Mouse (Mus musculus) NIH3T3 (cell line): ENCODE data around the gene Cotl1.
A peak's percentile ranks its signal among the peaks of the same experiment; 100 is the strongest.

Experiments used
- DNase-seq: peaks from one replicate; pipeline ENCODE4 v3.0.0-alpha.2; 2012; ENCODE audit warnings: low read depth

Cotl1 gene

GRCm38 (mm10) chr8:119817446-119817845 is 22.9 kb downstream of the Cotl1 start:
- DNase-seq: no peak

DNA sequence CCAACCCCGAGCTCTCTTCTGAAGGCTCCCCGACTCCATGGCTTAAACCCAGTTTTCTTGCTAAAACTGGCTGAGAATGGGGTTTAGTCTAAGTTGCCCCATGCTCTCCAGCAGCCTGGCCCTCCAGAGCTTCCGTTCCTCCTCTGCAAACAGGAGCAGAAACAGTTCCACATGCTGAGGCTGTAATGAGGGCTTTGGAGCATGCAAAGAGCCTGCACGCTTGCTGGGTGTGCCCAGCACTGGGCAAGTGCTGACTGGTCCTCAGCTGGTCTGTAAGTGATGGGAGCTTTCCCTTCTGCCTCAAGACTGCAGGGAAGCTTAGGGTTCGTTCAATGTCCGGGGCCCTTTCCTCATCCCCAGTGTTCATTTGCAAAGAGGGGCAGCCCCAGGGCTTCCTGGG is 24.1 kb downstream of the Cotl1 start:
- DNase-seq: no peak

DNA sequence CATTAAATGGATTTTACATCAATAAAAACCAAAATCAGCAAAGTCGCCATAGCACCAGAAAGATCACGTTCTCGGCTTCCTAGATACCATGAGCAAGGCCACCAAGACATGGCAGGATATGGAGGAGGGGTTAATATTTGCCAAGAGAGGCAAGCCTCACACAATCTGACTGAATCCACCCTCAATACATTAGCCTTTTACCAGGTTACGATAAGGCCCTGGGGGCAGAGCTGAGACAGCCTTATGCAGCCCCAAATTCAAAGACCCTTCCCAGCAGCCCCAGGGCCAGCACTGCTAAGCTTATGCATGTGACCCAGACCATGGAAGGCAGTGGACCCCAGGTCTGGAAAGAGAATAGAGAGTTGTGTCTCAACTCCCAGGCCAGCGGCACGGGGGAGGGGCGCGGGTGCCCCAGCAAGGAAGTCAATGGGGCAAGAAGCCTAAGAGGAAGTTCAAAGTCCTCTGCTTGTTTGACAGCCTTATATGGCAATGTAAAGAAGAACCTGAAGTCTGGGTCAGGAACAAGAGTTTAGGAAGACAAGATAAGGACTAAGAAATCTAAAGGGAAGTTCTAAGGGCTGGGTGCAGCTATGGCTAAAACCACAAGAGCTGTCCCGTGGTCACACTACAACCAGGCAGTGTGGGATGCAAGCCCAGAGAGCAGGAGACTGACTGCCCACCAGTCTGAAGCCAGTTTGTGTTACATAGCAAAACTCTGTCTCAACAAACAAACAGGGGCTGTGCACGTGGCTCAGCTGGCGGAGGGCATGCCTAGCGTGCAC is 27.5 kb downstream of the Cotl1 start:
- DNase-seq: no peak

GRCm38 (mm10) chr8:119811925-119812324 is 28.4 kb downstream of the Cotl1 start:
- no peak for DNase-seq

DNA sequence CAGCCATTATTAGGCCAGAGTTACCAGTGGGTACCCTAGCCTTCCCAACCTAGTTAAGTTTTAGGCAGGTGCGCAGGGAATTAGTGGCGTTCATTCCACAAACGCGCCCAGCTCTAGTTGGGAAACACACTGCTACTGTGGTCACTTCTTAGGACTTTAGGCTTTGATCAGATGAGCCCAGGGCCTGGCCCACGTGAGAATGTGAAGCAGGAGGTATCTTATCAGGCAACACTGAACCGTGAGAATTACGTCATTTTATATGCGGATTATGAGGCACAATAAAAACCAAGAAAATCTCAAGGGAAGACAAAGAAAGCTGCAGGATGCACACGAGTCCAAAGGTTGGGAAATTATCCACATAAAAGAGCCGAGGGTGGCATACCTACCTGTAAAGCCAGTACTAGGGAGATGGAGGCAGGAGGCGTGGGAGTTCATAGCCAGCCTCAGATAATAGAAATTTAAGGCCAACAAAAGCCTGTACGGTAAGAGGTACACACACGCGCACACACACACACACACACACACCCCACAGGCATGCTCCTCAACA is 29.3 kb downstream of the Cotl1 start:
- DNase-seq: no peak

GRCm38 (mm10) chr8:119810127-119810868 is 30.0 kb downstream of the Cotl1 start:
- no peak for DNase-seq

DNA sequence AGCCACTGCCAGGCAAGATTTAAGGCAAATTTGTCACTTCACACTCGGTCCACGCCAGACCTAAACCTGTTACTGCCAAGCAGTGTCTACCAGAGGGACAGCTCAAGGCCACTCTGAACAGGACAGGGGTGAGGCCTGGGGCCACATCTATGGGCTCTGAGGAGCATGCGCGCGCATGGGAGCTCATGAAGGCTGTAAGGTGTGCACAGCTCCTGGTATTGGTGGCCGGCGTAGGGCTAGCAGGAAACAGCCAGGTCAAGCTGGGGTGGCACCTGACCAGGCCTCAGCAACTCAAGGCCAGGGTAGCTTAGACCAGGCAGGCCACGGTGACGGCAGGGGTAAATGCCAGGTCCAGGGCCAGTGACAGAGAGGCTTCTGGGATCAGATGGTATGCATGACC is 30.7 kb downstream of the Cotl1 start:
- DNase-seq: no peak

- no peak for DNase-seq
These were observed 32.7 kb downstream of the Cotl1 start for GRCm38 (mm10) chr8:119807687-119808086.

DNA sequence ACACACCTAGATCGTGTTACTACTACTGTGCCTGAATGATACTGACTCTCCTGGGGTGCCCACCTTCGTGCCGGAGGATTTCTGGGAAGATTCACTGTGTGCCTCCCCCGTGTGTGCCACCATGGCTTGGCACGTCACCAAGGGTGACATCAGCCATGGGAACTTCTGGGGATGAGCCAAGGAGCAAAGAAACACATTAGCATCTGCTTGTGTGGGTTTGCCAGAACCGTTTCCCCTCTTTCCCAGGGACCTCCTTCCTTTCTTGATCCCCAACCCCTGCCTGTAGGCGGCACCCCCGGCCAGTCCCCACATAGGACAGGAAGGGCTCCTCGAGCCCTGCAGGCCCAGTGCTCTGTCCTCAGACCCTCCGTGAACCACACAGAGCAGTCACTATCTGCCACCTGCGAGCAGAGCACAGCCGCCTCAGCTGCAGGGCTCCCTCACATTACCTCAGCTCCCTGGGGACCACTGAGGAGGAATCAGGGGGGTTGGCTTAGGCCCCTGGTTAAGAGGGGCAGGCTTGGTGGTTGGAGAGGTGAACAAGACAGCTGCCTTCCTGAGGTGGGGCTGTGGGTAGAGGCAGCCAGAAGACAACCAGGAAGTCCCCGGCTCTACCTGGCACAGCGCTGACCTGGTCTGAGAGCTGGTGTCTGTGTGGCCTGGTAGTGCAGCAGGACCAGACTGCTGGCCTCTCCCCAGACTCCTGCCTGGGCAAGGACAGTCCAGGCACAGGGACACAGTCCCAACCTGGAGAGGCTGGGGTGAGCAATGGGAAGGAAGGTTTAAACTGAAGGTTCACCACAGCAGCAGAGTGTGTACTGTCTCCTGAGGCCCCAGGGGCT is 33.7 kb downstream of the Cotl1 start:
- peak; percentile 49 for DNase-seq

DNA sequence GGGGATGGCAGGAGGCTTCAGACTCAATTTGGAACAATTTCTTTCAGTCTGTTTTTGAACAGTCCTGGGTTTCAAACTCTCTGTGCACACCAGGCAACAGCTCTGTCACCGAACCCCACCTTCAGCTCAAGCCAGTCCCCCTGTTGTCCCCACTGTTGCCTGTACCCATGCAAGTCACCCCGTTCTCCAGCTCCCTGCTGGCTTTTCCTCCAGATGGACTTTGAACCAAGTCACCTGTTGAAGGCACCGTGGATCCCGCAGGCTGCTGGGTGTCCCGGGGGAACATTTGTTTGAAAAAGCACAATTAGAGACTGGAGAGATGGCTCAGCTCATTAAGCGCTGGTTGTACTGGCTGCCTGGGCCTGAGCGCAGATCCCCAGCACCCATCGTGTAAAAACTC is 35.1 kb downstream of the Cotl1 start:
- no peak for DNase-seq

DNA sequence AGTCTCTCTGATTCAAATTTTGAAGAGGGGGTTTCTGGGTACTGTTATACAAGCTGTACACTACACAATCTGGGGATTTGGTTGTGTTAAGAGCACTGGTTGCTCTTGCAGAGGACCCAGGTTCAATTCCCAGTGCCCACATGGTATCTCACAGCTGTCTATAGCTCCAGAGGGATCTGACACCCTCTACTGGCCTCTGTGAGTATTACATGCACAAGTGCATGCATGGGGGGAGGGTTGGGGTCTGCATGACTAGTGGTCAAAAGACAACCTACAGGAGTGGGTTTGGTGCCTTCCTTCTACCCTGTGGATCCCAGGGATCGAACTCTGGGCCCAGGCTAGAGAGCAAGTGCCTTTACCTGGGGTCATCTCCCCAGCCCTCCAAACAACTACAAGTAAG is 37.8 kb downstream of the Cotl1 start:
- no peak for DNase-seq

DNA sequence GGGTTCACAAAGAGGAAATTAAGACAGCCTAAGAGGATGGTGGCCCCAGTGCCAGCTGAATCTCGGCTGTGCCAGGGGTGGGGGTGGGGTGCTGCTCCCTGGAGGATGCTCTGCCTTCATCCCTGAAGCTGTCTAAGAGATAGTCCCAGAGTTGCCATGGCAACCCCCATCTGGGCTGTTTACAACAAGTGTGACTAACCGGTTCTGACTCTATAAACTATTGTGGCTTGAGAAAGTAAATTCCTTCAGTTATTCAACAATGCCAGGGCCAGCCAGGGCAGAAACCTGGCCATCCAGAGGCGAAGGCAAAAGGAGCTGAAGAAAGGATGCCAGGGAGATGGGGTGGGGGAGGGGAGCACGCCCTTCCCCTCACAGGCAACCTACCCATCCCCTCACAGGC is 39.2 kb downstream of the Cotl1 start:
- DNase-seq: peak; percentile 81

DNA sequence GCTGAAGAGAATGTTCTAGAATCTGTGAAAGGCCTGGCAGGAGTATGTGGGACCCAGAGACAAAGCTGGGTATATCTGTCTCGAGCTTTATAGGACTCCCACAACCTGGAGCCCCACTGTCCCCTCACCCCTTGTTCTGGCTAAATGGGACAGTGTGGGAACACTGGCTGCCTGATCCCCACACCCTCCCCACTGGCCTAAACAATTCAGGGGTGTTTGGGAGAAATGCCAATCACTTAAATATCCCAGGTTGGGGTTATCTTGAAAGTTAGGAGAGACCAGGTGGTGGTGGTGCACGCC is 41.4 kb downstream of the Cotl1 start:
- DNase-seq: no peak

- DNase-seq: peak; percentile 84
These were observed 42.0 kb downstream of the Cotl1 start for GRCm38 (mm10) chr8:119798170-119798964.

DNA sequence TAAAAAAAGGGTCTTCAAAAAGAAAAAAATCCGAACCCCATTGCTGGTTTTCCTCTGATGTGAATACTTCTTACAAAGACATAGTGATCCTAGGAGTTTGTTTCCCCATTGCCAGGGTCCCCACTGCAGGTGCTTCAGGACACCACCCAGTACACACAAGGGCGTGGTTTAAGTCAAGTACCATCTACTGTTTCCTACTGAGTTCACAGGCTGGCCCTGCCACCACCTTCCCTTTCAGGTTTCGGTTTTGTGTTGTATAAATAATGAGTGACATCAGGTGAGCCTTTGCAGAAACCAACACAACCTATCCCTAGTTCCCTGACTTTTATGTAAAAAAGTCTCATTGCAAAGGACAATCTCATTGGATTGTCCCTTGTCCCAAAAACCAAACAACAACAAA is 44.7 kb downstream of the Cotl1 start:
- DNase-seq: no peak

DNA sequence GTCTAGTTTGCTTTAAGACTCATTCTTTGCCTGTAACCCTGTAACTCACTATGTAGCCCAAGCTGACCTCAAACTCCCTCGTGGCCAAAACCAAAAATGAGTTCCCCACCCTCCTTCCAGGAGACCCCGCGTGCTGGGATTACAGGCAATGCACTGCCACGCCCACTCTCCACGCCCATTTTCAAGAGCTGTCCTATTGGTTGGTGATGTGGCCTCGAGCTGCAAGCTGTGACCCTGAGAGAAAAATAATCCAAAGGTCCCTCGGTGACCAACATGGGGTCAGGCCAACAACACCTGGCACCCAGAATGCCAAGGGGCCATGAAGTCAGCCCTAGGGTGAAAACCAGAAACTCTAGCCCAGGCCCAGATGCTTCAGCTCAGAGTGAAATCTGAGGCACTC is 45.7 kb downstream of the Cotl1 start:
- DNase-seq: no peak

DNA sequence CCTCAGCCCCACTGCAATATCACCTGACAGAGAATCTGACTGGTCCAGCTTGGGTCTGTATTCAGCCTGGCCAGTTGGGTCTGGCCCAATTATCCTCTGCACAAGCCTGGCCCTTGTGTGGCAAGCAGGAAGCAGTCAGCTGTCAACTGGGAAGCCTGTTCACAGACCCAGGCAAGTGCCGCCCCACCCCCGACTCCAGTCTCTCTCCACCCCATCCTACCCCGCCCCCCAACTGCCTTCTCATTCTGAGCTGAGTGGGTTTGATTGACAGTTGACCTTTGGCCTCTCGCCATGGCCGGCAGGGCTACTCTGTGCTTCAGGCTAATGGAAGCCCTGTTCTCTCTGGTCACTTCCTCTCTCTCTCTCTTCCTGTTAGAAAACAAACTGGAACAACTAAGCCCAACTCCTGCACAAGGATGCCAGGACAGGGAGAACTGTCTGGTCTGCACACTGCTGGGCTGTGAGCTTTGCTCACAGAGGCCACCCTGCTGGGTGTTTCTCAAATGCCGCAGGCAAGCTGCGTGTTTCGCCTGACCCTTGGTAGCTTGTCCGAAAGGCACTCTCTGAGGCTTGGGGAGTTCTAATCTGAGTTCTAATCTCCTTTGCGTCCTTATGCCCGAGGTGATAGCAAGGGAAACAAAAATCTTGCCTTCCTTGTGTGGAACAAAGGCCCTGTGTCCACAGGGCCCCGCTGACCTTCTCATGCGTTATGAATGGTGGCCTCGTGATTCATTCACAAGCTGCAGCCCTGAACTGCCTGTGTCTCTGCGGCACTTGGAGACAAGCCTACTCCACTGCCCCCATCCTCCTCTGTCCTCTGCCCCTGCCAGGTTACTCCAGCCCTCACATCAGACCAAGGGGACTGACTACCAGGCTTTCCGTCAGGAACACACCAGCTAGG is 48.3 kb downstream of the Cotl1 start:
- peak; percentile 75 for DNase-seq

DNA sequence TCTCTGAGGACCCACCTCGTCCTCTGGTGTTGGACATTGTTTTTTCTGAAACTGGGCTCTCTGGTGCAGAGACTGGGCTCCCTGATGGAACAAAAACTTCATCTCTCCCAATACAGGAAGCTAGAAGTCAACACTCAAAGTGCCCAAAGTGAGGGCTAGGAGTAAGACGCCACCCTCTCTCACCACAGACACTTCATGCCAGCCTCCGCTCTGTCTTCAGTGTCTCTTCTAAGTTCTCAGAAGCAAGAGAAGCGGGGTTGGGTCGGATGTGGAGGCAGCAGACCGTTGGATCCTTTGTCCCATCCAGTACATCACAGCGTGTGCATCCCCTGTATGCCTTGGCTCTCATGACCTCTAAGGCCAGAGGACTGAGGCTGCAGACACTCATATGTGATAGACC is 50.8 kb downstream of the Cotl1 start:
- DNase-seq: no peak

GRCm38 (mm10) chr8:119788607-119789381 is 51.5 kb downstream of the Cotl1 start:
- no peak for DNase-seq

- DNase-seq: no peak
These were observed 53.0 kb downstream of the Cotl1 start for GRCm38 (mm10) chr8:119787341-119787740.
